Mouse (Mus musculus): Measurements from ENCODE around the gene Itch. TPM values are rescaled to one million over a fixed set of nuclear protein-coding genes. Genes with fewer than 3 reads are reported as not detected.
A peak's percentile ranks its signal among the peaks of the same experiment; 100 is the strongest.
"Not testable (repeated sequence)": the region's sequence is repeated elsewhere in the genome, so short reads cannot be mapped to it uniquely, and the experiment has no call there.

The Itch gene
- total and polyA plus RNA-seq, 2 experiments from 2014 or later: 20.4 to 38.0 TPM

GRCm38 (mm10) chr2:155101761-155102181 is 31.5 kb upstream of the Itch start:
- DNase-seq (ENCODE audit: low spot score) (no peak), ATAC-seq (ENCODE audit: low FRiP score) (no peak)
- Histone ChIP-seq H3K36me3 (ENCODE audit: insufficient read depth, low read length) (no peaks in the 10 kb centered on the region), H3K27ac (ENCODE audit: low read depth, low read length) (no peak overlapping the region), H3K4me2 (ENCODE audit: low read depth, low read length, poor library complexity, severe bottlenecking) (no peak overlapping the region), H3K27me3 (ENCODE audit: insufficient read depth, low read length) (no peaks in the 10 kb centered on the region), H3K4me3 (ENCODE audit: low read depth, low read length) (no peak overlapping the region), H3K4me1 (ENCODE audit: insufficient read depth, low read length) (no peaks in the 10 kb centered on the region), H3K9me3 (ENCODE audit: low read length) (no peaks in the 10 kb centered on the region), H3K9ac (replicated peaks; ENCODE audit: low read length, poor library complexity, severe bottlenecking) (no peak overlapping the region)
- no peak for TF ChIP-seq CTCF (IDR thresholded peaks at IDR 0.05)
- 66% methylated on average over 6 of the region's 6 CpGs for WGBS

GRCm38 (mm10) chr2:155103607-155104006 is 29.7 kb upstream of the Itch start:
- 41% methylated on average over 6 of the region's 6 CpGs for WGBS
- DNase-seq (ENCODE audit: low spot score) (peak; percentile 52), ATAC-seq (ENCODE audit: low FRiP score) (no peak)
- no peaks in the 10 kb centered on the region for H3K27me3 ChIP-seq (ENCODE audit: insufficient read depth, low read length)
- H3K4me1 ChIP-seq (ENCODE audit: insufficient read depth, low read length): no peaks in the 10 kb centered on the region
- H3K9ac ChIP-seq (replicated peaks; ENCODE audit: low read length, poor library complexity, severe bottlenecking): no peak overlapping the region
- no peaks in the 10 kb centered on the region for H3K9me3 ChIP-seq (ENCODE audit: low read length)
- no peak overlapping the region for H3K4me3 ChIP-seq (ENCODE audit: low read depth, low read length)
- H3K4me2 ChIP-seq (ENCODE audit: low read depth, low read length, poor library complexity, severe bottlenecking): no peak overlapping the region
- H3K36me3 ChIP-seq (ENCODE audit: insufficient read depth, low read length): no peaks in the 10 kb centered on the region
- TF ChIP-seq CTCF (IDR thresholded peaks at IDR 0.05): no peak
- H3K27ac ChIP-seq (ENCODE audit: low read depth, low read length): no peak overlapping the region

- not testable (repeated sequence) for H3K27ac ChIP-seq (ENCODE audit: low read depth, low read length); H3K4me1 ChIP-seq (ENCODE audit: insufficient read depth, low read length); H3K4me3 ChIP-seq (ENCODE audit: low read depth, low read length); H3K9ac ChIP-seq (replicated peaks; ENCODE audit: low read length, poor library complexity, severe bottlenecking); DNase-seq (ENCODE audit: low spot score); H3K4me2 ChIP-seq (ENCODE audit: low read depth, low read length, poor library complexity, severe bottlenecking); H3K36me3 ChIP-seq (ENCODE audit: insufficient read depth, low read length); H3K27me3 ChIP-seq (ENCODE audit: insufficient read depth, low read length); H3K9me3 ChIP-seq (ENCODE audit: low read length); ATAC-seq (ENCODE audit: low FRiP score)
- 81% methylated on average over 9 of the region's 9 CpGs for WGBS
These were observed 26.0 kb upstream of the Itch start for GRCm38 (mm10) chr2:155107276-155107675.

GRCm38 (mm10) chr2:155115216-155115830 is 18.0 kb upstream of the Itch start:
- no peak for TF ChIP-seq CTCF (IDR thresholded peaks at IDR 0.05)
- no peak overlapping the region for H3K9ac ChIP-seq (replicated peaks; ENCODE audit: low read length, poor library complexity, severe bottlenecking)
- ATAC-seq (ENCODE audit: low FRiP score) (no peak), DNase-seq (ENCODE audit: low spot score) (no peak)
- H3K36me3 ChIP-seq (ENCODE audit: insufficient read depth, low read length): no peaks in the 10 kb centered on the region
- no peak overlapping the region for H3K4me3 ChIP-seq (ENCODE audit: low read depth, low read length)
- 68% methylated on average over 7 of the region's 7 CpGs for WGBS
- H3K4me1 ChIP-seq (ENCODE audit: insufficient read depth, low read length): no peaks in the 10 kb centered on the region
- no peak overlapping the region for H3K27ac ChIP-seq (ENCODE audit: low read depth, low read length)
- no peaks in the 10 kb centered on the region for H3K27me3 ChIP-seq (ENCODE audit: insufficient read depth, low read length)
- H3K4me2 ChIP-seq (ENCODE audit: low read depth, low read length, poor library complexity, severe bottlenecking): no peak overlapping the region
- 0 out of 2 replicates have a peak, but pooled peaks cover 4% of the 10 kb centered on the region for H3K9me3 ChIP-seq (ENCODE audit: low read length)

GRCm38 (mm10) chr2:155133977-155134860 is 910 bp downstream of the Itch start:
- Histone ChIP-seq H3K9me3 (ENCODE audit: low read length) (no peaks in the 10 kb centered on the region), H3K36me3 (ENCODE audit: insufficient read depth, low read length) (peaks cover 7% of the 10 kb centered on the region; the same call in 1 of the 2 replicates), H3K4me1 (ENCODE audit: insufficient read depth, low read length) (peaks cover 17% of the 10 kb centered on the region; the same call in 1 of the 2 replicates), H3K4me3 (ENCODE audit: low read depth, low read length) (peak overlapping the region; percentile 94), H3K9ac (replicated peaks; ENCODE audit: low read length, poor library complexity, severe bottlenecking) (peak overlapping the region; percentile 92), H3K27ac (ENCODE audit: low read depth, low read length) (peak overlapping the region; percentile 88), H3K27me3 (ENCODE audit: insufficient read depth, low read length) (no peaks in the 10 kb centered on the region), H3K4me2 (ENCODE audit: low read depth, low read length, poor library complexity, severe bottlenecking) (peak overlapping the region; percentile 66)
- TF ChIP-seq CTCF (IDR thresholded peaks at IDR 0.05): no peak
- ATAC-seq (ENCODE audit: low FRiP score): peak; percentile 46; the same call in 1 of the 2 replicates
- peak; percentile 6 for DNase-seq (ENCODE audit: low spot score)
- WGBS: under 1% methylated on average over 14 of the region's 18 CpGs

GRCm38 (mm10) chr2:155135092-155135491 is 1.8 kb downstream of the Itch start:
- H3K27ac ChIP-seq (ENCODE audit: low read depth, low read length): no peak overlapping the region; the same call in 1 of the 2 replicates
- H3K4me2 ChIP-seq (ENCODE audit: low read depth, low read length, poor library complexity, severe bottlenecking): peak overlapping the region; percentile 6; the same call in 1 of the 2 replicates
- DNase-seq (ENCODE audit: low spot score) (no peak), ATAC-seq (ENCODE audit: low FRiP score) (no peak)
- H3K4me1 ChIP-seq (ENCODE audit: insufficient read depth, low read length): peaks cover 17% of the 10 kb centered on the region; the same call in 1 of the 2 replicates
- H3K27me3 ChIP-seq (ENCODE audit: insufficient read depth, low read length): no peaks in the 10 kb centered on the region
- H3K9me3 ChIP-seq (ENCODE audit: low read length): no peaks in the 10 kb centered on the region
- no peak for TF ChIP-seq CTCF (IDR thresholded peaks at IDR 0.05)
- peaks cover 13% of the 10 kb centered on the region; the same call in 1 of the 2 replicates for H3K36me3 ChIP-seq (ENCODE audit: insufficient read depth, low read length)
- H3K9ac ChIP-seq (replicated peaks; ENCODE audit: low read length, poor library complexity, severe bottlenecking): no peak overlapping the region
- WGBS: 66% methylated on average over 4 of the region's 4 CpGs
- H3K4me3 ChIP-seq (ENCODE audit: low read depth, low read length): no peak overlapping the region
